Comparison of ENCODE assay signal across 9 mouse cellular contexts in the genomic region with DNA sequence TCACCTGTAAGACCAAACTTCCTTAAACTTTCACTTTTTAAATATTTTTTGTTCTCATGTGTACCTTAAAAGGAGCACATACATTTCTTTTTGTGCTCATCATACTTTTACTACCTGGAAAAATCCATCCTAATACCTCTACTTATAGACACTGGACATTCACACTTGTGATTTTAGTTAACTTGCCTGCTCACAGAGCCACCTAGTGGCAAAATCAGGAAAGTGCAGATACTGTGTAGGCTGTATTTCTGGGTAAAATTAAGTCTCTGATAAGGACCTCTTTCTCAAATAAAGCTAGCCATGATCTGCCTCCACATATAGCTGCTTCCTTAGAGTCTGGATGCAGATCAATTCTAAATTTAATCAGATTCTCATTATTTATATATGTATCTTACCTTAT.
DNase-seq lines count a peak whose midpoint lies in the region; ATAC-seq and TF ChIP-seq lines count a peak whose summit lies in the region.
"Had no signal": no experiment of that assay in that cellular context is flagged by ENCODE, and none has a peak within 500 bp of the region (broad histone marks: within the 10 kb centered on the region; RNA-seq: fewer than 3 reads in every experiment).

No protein-coding gene starts in this region.

- no peak for ATAC-seq in intestine, postnatal 0 days
- no peak for ATAC-seq in intestine, embryonic 16.5 days
- ATAC-seq in midbrain, embryonic 14.5 days (ENCODE audit: low FRiP score, low TSS enrichment), result no peak

- no peaks in the 10 kb centered on the region for H3K4me1 ChIP-seq in intestine, postnatal 0 days (replicated peaks; ENCODE audit: control insufficient read depth, insufficient read depth, low read length)
- no peaks in the 10 kb centered on the region for H3K4me1 ChIP-seq in intestine, embryonic 16.5 days (ENCODE audit: control insufficient read depth, insufficient read depth, low read length)
- no peaks in the 10 kb centered on the region for H3K4me1 ChIP-seq in midbrain, embryonic 14.5 days (ENCODE audit: control insufficient read depth, insufficient read depth, low read length)
- H3K4me1 ChIP-seq: embryonic facial prominence, embryonic 15.5 days had no signal

- DNase-seq in urinary bladder, postnatal 14 days (ENCODE audit: low spot score), result peak; percentile 14
- no peak for DNase-seq in urinary bladder, adult 2 months (ENCODE audit: low spot score)
- DNase-seq in embryo, embryonic 11 days, result peak; percentile 51
- DNase-seq in midbrain, embryonic 14.5 days, result peak; percentile 65
- no peak for DNase-seq in frontal cortex, postnatal 14 days (ENCODE audit: low spot score in 2 of 2)
- no peak for DNase-seq in heart, adult 18-20 months

- H3K27ac ChIP-seq in intestine, postnatal 0 days (ENCODE audit: low read depth, low read length), result no peak overlapping the region
- no peak overlapping the region for H3K27ac ChIP-seq in intestine, embryonic 16.5 days (ENCODE audit: low read length)
- no peak overlapping the region for H3K27ac ChIP-seq in midbrain, embryonic 14.5 days (replicated peaks; ENCODE audit: low read depth, low read length)
- H3K27ac ChIP-seq: embryonic facial prominence, embryonic 15.5 days had no signal

- H3K36me3 ChIP-seq in intestine, postnatal 0 days (ENCODE audit: control insufficient read depth, insufficient read depth), result no peaks in the 10 kb centered on the region
- H3K36me3 ChIP-seq in intestine, embryonic 16.5 days (ENCODE audit: control insufficient read depth, insufficient read depth, low read length), result no peaks in the 10 kb centered on the region
- H3K36me3 ChIP-seq in midbrain, embryonic 14.5 days (ENCODE audit: control insufficient read depth, insufficient read depth, low read length), result no peaks in the 10 kb centered on the region
- H3K36me3 ChIP-seq: embryonic facial prominence, embryonic 15.5 days had no signal

- peak; percentile 69 for TF ChIP-seq CTCF in intestine, postnatal 0 days (IDR thresholded peaks at IDR 0.05; ENCODE audit: low read depth)

- H3K9me3 ChIP-seq in intestine, postnatal 0 days (ENCODE audit: control insufficient read depth), result no peaks in the 10 kb centered on the region
- no peaks in the 10 kb centered on the region for H3K9me3 ChIP-seq in intestine, embryonic 16.5 days (ENCODE audit: control insufficient read depth, low read length)
- H3K9me3 ChIP-seq in midbrain, embryonic 14.5 days (ENCODE audit: control insufficient read depth, low read length), result no peaks in the 10 kb centered on the region
- H3K9me3 ChIP-seq: embryonic facial prominence, embryonic 15.5 days had no signal

- no peak overlapping the region for H3K4me3 ChIP-seq in intestine, postnatal 0 days (ENCODE audit: low read depth, low read length)
- no peak overlapping the region for H3K4me3 ChIP-seq in intestine, embryonic 16.5 days (ENCODE audit: low read length)
- no peak overlapping the region for H3K4me3 ChIP-seq in midbrain, embryonic 14.5 days (replicated peaks; ENCODE audit: low read depth, low read length)
- H3K4me3 ChIP-seq: embryonic facial prominence, embryonic 15.5 days had no signal

- no peak overlapping the region for H3K4me2 ChIP-seq in intestine, postnatal 0 days (replicated peaks; ENCODE audit: low read depth)
- H3K4me2 ChIP-seq in intestine, embryonic 16.5 days (ENCODE audit: low read depth, low read length), result no peak overlapping the region
- no peak overlapping the region for H3K4me2 ChIP-seq in midbrain, embryonic 14.5 days (ENCODE audit: low read length)
- H3K4me2 ChIP-seq: embryonic facial prominence, embryonic 15.5 days had no signal

- no peaks in the 10 kb centered on the region for H3K27me3 ChIP-seq in intestine, postnatal 0 days (replicated peaks; ENCODE audit: control insufficient read depth, insufficient read depth, low read length)
- no peaks in the 10 kb centered on the region for H3K27me3 ChIP-seq in intestine, embryonic 16.5 days (replicated peaks; ENCODE audit: control insufficient read depth, insufficient read depth, low read length)
- no peaks in the 10 kb centered on the region for H3K27me3 ChIP-seq in midbrain, embryonic 14.5 days (ENCODE audit: control insufficient read depth, insufficient read depth, low read length)
- H3K27me3 ChIP-seq: embryonic facial prominence, embryonic 15.5 days had no signal

- no peak overlapping the region for H3K9ac ChIP-seq in intestine, postnatal 0 days (ENCODE audit: low read depth, low read length)
- H3K9ac ChIP-seq in intestine, embryonic 16.5 days (ENCODE audit: low read depth, low read length), result no peak overlapping the region
- no peak overlapping the region for H3K9ac ChIP-seq in midbrain, embryonic 14.5 days (replicated peaks; ENCODE audit: low read length)
- H3K9ac ChIP-seq: embryonic facial prominence, embryonic 15.5 days had no signal

Comparison
In these comparisons a context has a peak if more than half of its experiments do, and no peak if none do; other contexts are left out.
1. DNase-seq: peak in urinary bladder, postnatal 14 days (single experiment), embryo, embryonic 11 days (single experiment) and midbrain, embryonic 14.5 days (single experiment); none in urinary bladder, adult 2 months (single experiment), frontal cortex, postnatal 14 days (0 of 2) and heart, adult 18-20 months (0 of 2).